Mouse (Mus musculus): ENCODE measurements at regions not wholly inside any gene's neighbourhood (a gene's known extent, or its start where the extent isn't known, plus 50 kb on each side); places are given as distances from the start of the nearest gene placed in this dataset.
"Not testable (repeated sequence)": the region's sequence is repeated elsewhere in the genome, so short reads cannot be mapped to it uniquely, and the experiment has no call there.

GRCm38 (mm10) chr9:85920745-85921614, 78.8 kb downstream of the Tpbg start:
- no peak for DNase-seq

GRCm38 (mm10) chr9:85925259-85925658, 83.1 kb downstream of the Tpbg start:
- no peak for DNase-seq

- DNase-seq: no peak
Measured at GRCm38 (mm10) chr9:85932209-85932608, 90.0 kb downstream of the Tpbg start.

GRCm38 (mm10) chr9:85943066-85943684, 101.0 kb downstream of the Tpbg start:
- not testable (repeated sequence) for DNase-seq

- DNase-seq: peak; percentile 13
Measured at GRCm38 (mm10) chr9:85948495-85949137, 106.4 kb downstream of the Tpbg start.

GRCm38 (mm10) chr9:85951777-85952176, 109.6 kb downstream of the Tpbg start:
- no peak for DNase-seq

- no peak for DNase-seq
Measured at GRCm38 (mm10) chr9:85970076-85970475, 127.9 kb downstream of the Tpbg start.

GRCm38 (mm10) chr9:85981428-85981827, 139.2 kb downstream of the Tpbg start:
- DNase-seq: no peak

- not testable (repeated sequence) for DNase-seq
Measured at GRCm38 (mm10) chr9:85983516-85983915, 141.3 kb downstream of the Tpbg start.

- DNase-seq: no peak
Measured at GRCm38 (mm10) chr9:85985671-85986070, 143.5 kb downstream of the Tpbg start.

- DNase-seq: no peak
Measured at GRCm38 (mm10) chr9:85986142-85986541, 144.0 kb downstream of the Tpbg start.

- DNase-seq: no peak
Measured at GRCm38 (mm10) chr9:86002996-86003395, 160.8 kb downstream of the Tpbg start.

GRCm38 (mm10) chr9:86011661-86012060, 169.5 kb downstream of the Tpbg start:
- DNase-seq: no peak

GRCm38 (mm10) chr9:86015841-86016240, 173.7 kb downstream of the Tpbg start:
- DNase-seq: no peak

GRCm38 (mm10) chr9:86020133-86020532, 178.0 kb downstream of the Tpbg start:
- no peak for DNase-seq

GRCm38 (mm10) chr9:86020765-86021164, 178.6 kb downstream of the Tpbg start:
- no peak for DNase-seq

GRCm38 (mm10) chr9:86030738-86031137, 188.6 kb downstream of the Tpbg start:
- peak; percentile 2 for DNase-seq

GRCm38 (mm10) chr9:86044098-86044497, 201.9 kb downstream of the Tpbg start:
- peak; percentile 4 for DNase-seq

GRCm38 (mm10) chr9:86058116-86058515, 215.9 kb downstream of the Tpbg start:
- DNase-seq: no peak

GRCm38 (mm10) chr9:86060049-86060448, 217.9 kb downstream of the Tpbg start:
- DNase-seq: no peak

GRCm38 (mm10) chr9:86061230-86061629, 219.1 kb downstream of the Tpbg start:
- DNase-seq: no peak

- no peak for DNase-seq
Measured at GRCm38 (mm10) chr9:86079275-86079674, 237.1 kb downstream of the Tpbg start.

- DNase-seq: no peak
Measured at GRCm38 (mm10) chr9:86081873-86082272, 239.7 kb downstream of the Tpbg start.

- no peak for DNase-seq
Measured at GRCm38 (mm10) chr9:86092998-86093397, 250.8 kb downstream of the Tpbg start.
